Mouse (Mus musculus): ENCODE measurements around the gene Nfatc2.

- TF ChIP-seq CTCF (conservative IDR thresholded peaks at IDR 0.05; ENCODE audit: low read length) (no peak), POU5F1 (IDR thresholded peaks at IDR 0.05; ENCODE audit: borderline replicate concordance, low read length) (no peak)
Observed at GRCm38 (mm10) chr2:168581207-168581854, 20.1 kb downstream of the Nfatc2 start.
